In genomic region chr1:179734500-179735474, GRCm38 (mm10) we compare ENCODE assay signal across 8 mouse cellular contexts. TPM values are rescaled to one million over a fixed set of nuclear protein-coding genes. Genes with fewer than 3 reads are reported as not detected.
DNase-seq lines count a peak whose midpoint lies in the region; ATAC-seq lines count a peak whose summit lies in the region.

No protein-coding gene starts in this region.

- no peaks in the 10 kb centered on the region for H3K9me3 ChIP-seq in kidney, embryonic 16.5 days (ENCODE audit: low read length)
- no peaks in the 10 kb centered on the region for H3K9me3 ChIP-seq in liver, embryonic 15.5 days (replicated peaks)

- WGBS in kidney, embryonic 16.5 days = 44% methylated on average over 15 of the region's 15 CpGs
- WGBS in liver, embryonic 15.5 days (ENCODE audit: insufficient replicate concordance) = 20% methylated on average over 15 of the region's 15 CpGs

- 0 out of 2 replicates have a peak, but pooled peaks have one; percentile 35 for ATAC-seq in kidney, embryonic 16.5 days (ENCODE audit: low FRiP score, low TSS enrichment)
- ATAC-seq in liver, embryonic 15.5 days (ENCODE audit: insufficient read depth) = peak; percentile 52; the same call in 1 of the 2 replicates

- H3K36me3 ChIP-seq in kidney, embryonic 16.5 days (ENCODE audit: insufficient read depth, low read length) = no peaks in the 10 kb centered on the region
- H3K36me3 ChIP-seq in liver, embryonic 15.5 days (replicated peaks) = no peaks in the 10 kb centered on the region

- intact Hi-C loops in gastrocnemius, postnatal 14 days (cut with DNase I; ENCODE audit: low total_unique reads) = loop anchor here (10.0 kb wide), 2 partner anchors 90 to 230 kb away; no protein-coding TSS in a partner anchor

- no peak overlapping the region for H3K27ac ChIP-seq in kidney, embryonic 16.5 days (ENCODE audit: low read length)
- H3K27ac ChIP-seq in liver, embryonic 15.5 days (replicated peaks) = no peak overlapping the region

- no peak overlapping the region for H3K4me3 ChIP-seq in kidney, embryonic 16.5 days (ENCODE audit: low read length)
- no peak overlapping the region for H3K4me3 ChIP-seq in liver, embryonic 15.5 days (replicated peaks)

- DNase-seq in 3134 (ENCODE audit: extremely low read depth, insufficient read length, low spot score) (peak; percentile 55), MEL-GATA-1-ER (ENCODE audit: extremely low read depth, low read depth) (peak; percentile 72)
- peak; percentile 70 for DNase-seq in cerebellum, adult 9-10 months
- DNase-seq in gastrocnemius, postnatal 14 days = peak; percentile 64
- DNase-seq in retina, postnatal 1 day = peak; percentile 50
- peak; percentile 65 to 71 for DNase-seq in thymus, postnatal 36 days

- H3K4me1 ChIP-seq in kidney, embryonic 16.5 days (ENCODE audit: insufficient read depth, low read length) = no peaks in the 10 kb centered on the region
- H3K4me1 ChIP-seq in liver, embryonic 15.5 days (replicated peaks) = no peaks in the 10 kb centered on the region

- no peak overlapping the region for H3K9ac ChIP-seq in kidney, embryonic 16.5 days (replicated peaks; ENCODE audit: low read length)
- H3K9ac ChIP-seq in liver, embryonic 15.5 days = no peak overlapping the region

- no peaks in the 10 kb centered on the region for H3K27me3 ChIP-seq in kidney, embryonic 16.5 days (ENCODE audit: insufficient read depth, low read length)
- H3K27me3 ChIP-seq in liver, embryonic 15.5 days = 0 out of 2 replicates have a peak, but pooled peaks cover 3% of the 10 kb centered on the region

- peak overlapping the region; percentile 27; the same call in 1 of the 2 replicates for H3K4me2 ChIP-seq in kidney, embryonic 16.5 days (replicated peaks; ENCODE audit: low read depth, low read length)
- H3K4me2 ChIP-seq in liver, embryonic 15.5 days = peak overlapping the region; percentile 31; the same call in 1 of the 2 replicates

RNA-seq across cellular contexts. Expression of gene Kif28, which starts 10.3 kb away (rescaled TPM):
- under 1 TPM; 0.13 to 0.16 TPM for total RNA-seq in gastrocnemius, postnatal 14 days (2021)
- polyA plus RNA-seq in kidney, embryonic 16.5 days (2015; fragmentation: Nextera tagmentation; extraction: Ambion mirVana) = not detected in 2 replicates
- not detected in 2 replicates for polyA plus RNA-seq in liver, embryonic 15.5 days (2015; fragmentation: Nextera tagmentation; extraction: Ambion mirVana)
